Mouse (Mus musculus): ENCODE data around the gene Hnrnpab.
"Not testable (repeated sequence)": the region's sequence is repeated elsewhere in the genome, so short reads cannot be mapped to it uniquely, and the experiment has no call there.

Hnrnpab gene

DNA sequence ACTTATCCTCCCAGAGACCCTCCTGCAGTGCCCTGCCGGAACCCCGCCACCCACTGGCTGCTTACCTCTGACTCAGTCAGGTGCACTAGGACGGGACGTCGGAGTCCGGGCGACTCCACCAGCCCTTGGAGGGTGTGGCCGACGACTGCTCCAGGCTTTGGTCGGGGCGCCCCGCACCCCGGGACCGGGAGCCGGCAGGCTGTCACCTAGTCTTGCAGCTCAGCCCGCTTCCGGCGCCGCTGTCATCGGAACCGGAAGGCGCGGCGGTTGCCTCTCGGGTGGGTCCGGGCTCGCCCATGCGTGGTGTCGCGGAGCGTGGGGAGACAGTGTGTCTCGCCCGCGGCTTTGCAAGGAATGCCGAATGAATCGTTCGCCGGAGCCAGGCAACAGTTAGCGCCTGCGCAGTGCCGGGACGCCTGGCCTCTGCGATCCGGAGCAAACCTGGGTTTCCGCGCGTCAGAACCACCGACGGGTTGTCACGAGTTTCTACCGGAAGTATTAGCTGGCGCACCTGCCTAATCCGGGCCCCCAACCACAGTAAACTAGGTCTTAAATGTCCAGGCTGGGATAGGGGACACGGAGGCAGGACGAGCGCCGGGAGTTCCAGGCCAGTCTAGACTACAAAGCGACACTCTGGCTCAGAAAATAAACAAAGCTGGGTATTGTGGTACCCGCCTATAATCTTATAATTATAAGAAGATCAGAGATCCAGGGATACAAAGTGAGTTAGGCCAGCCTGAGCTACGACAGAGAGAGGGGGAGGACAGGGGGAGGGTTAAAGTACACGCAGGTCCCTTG, 29.1 kb upstream of the Hnrnpab start, which contains the start of gene Rmnd5b:
TSS of gene Rmnd5b (minus strand) at position 372 of the 798 bp plus-strand sequence.
- intact Hi-C loops (cut with DNase I) = no loop called here

DNA sequence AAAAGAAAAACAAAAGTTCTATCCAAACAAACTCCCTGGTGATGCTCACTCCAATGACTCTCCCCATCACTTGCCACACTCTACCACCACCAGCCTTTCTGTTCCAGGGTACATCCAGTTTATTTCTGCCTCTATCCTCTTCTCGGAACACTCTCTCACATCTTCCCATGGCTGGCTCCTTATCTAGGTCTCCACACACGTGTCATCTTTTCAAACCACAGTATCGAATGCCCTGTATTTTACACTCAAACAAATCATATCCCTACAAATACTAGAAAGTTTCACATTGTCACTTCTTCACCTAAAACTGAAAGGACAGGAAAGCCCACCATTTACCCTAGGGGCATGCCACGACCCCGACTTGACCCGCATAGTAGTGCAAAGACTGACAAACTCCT, 28.5 kb upstream of the Hnrnpab start:
- intact Hi-C loops (cut with DNase I) = no loop called here

DNA sequence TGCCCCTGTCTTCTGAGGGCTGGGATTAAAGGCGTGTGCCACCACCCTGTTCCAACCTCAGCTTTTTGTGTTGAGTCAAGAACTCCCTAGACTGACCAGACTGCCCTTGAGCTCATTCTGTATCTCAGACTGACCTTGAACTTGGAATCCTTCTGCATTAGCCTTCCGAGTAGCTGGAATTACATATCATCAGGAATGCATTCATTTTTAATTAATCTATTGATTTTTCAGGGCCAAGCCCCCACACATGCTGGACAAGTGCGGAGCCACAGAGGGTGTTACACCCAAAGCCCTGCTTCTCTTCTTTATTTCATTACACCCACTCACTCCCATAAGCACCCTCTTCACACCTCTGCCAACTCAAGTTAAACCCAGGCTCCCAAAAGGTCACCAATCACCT, 27.1 kb upstream of the Hnrnpab start:
- intact Hi-C loops (cut with DNase I) = no loop called here

DNA sequence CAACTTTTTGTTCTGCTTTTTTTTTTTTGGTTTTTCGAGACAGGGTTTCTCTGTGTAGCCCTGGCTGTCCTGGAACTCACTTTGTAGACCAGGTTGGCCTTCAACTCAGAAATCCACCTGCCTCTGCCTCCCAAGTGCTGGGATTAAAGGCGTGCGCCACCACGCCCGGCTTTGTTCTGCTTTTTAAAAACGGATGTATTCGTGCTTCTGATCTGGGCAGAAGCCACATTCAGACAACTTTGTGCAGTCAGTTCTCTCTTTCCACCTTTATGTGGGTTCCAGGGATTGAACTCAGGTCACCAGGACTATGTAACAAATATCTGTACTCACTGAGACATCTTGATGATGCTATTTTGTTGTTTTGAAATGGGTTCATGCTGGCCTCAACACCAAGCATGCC, 26.6 kb upstream of the Hnrnpab start:
- intact Hi-C loops (cut with DNase I) = not testable (repeated sequence)

DNA sequence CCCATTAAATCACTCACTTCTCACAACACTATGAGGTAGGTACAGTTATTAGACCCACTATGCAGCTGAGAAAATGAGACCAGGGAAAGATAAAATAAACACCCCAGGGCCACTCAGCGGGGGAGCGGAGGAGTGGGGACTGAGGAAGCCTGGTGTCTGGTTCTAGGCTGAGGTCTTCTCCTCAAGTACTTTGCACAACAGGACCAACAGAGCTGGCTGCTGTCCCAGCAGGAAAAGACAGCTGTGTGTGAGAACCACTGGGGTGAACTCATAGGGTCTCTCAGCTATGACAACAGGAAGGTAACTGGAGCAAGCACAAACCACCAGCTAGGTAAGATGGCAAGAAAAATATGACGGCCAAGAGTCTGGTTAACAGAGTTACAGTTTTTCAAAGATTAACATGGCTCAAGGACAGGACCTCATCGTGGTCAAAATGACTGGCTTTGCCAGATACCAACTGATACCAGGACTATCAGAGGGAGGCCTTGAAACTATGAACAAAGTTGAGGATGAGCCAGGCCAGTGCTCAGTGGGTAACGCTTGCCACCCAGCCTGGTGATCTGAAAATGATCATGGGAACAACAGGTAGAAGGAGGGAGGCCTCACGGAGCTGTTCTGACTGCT, 25.6 kb upstream of the Hnrnpab start:
- intact Hi-C loops (cut with DNase I) = no loop called here

DNA sequence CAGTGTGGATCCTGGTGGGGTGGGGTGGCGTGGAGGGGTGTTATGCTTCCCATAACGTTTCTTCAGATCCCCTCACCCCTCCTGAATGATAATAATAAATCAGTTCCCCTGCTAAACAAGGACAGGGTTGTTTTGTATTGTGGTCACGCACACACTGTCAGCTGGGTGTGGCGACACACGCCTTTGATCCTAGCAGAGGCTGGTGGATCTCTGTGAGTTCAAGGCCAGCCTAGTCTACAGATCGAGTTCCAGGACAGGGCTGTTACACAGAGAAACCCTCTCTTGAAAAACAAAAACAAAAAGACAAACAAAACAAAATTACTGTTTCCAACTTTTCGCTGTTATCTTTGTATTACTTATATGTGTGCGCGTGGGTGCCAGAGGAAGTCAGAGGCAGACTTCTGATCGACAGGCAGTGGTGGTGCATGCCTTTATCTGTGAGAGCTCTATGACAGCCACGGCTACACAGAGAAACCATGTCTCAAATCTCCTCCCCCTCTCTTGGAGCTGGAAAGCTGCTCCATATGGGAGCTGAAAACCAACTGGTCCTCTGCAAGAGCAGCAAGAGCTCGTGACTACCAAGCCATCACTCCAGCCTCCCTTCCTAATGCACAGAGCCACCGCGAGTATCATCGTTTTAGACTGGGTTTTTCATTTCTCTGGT, 23.1 kb upstream of the Hnrnpab start:
- intact Hi-C loops (cut with DNase I) = no loop called here

DNA sequence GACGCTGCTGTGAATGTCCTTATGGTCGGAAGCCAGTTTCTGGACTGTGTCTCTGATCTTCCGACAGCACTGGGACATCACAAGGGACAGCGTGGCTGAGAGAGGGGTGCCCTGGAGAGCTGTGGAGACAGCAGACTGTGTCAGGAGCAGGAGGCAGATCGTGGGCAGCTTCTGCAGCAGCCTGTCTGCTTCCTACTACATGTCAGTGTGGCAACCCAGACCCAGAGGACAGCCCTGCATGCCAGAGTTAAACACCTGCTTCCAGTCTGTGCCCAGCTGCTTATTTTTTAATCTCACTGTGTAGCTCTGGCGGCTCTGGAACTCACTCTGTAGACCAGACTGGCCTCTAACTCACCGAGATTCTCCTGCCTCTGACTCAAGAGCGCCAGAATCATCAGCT, 21.3 kb upstream of the Hnrnpab start:
- intact Hi-C loops (cut with DNase I) = no loop called here

DNA sequence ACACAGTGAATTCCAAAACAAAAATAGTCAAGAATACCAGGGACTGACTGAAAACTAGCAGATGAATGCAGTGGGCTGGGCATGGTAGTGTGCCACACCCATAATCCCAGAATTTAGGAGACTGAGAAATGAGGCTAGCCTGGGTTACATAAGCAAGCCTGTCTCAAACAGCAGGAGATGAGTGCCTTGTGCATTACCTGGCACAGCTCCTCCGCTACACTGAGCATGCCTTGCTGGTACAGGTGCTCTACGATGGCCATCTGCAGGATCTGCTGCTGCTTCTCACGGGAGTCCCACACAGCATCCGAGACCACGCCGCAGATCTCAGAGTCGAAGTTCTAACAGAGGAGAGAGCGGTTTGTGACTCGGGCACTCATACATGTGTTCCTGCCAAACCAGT, 20.8 kb upstream of the Hnrnpab start:
- intact Hi-C loops (cut with DNase I) = no loop called here

DNA sequence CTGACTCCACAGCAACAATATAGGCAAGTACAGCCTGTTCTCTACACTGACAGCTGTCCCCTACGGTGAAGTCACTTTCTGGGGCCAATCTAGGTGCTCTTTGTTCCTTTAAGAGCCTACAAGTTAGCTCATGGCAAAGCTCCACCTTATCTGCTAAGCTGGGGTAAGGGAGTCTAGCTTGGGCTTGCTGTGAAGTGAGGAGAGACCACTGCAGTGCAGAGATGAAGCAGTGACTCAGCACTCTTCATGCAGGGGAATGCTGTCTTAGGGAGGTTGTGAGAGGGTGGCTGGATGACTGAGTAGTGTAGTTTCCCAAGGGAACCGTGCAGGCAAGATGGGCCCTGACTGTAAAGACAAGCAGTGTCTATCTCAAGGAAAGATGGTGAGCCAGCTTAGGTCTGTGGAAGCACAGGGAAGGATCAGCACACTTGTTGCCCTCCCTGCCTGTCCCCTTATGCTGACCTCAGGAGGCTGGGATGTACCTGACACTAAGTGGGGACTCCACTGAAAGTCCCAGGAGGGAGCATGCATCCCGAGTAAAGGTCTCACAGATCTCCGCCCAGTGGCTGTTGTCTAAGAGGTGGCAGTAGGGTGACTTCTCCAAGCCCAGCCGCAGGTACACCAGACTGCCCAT, 18.7 kb upstream of the Hnrnpab start:
- intact Hi-C loops (cut with DNase I) = no loop called here

DNA sequence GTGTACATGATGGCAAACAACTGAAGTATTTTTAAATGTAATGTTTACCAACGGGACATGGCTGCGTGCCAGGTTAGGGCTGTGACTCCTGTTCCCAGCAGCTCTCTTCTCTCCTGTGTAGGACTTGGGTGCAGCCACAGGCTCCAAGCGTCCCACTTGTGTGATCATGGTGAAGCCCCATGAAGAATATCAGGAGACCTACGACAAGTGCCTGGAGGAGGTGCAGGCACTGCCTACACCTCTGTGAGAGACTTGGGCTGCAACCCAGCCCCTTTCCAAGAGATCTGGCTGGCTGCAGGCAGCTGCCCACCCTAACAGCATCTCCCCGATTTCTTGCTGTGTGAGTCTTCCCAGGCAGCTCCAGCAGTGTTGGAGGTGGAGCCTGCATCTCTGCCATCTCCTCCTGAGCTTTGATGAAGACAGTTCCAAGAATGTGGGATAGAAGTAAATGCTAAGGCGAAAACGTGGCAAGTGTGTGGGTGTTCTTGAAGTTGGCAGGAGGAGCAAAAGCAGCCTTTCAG, 16.4 kb upstream of the Hnrnpab start:
- intact Hi-C loops (cut with DNase I) = no loop called here

DNA sequence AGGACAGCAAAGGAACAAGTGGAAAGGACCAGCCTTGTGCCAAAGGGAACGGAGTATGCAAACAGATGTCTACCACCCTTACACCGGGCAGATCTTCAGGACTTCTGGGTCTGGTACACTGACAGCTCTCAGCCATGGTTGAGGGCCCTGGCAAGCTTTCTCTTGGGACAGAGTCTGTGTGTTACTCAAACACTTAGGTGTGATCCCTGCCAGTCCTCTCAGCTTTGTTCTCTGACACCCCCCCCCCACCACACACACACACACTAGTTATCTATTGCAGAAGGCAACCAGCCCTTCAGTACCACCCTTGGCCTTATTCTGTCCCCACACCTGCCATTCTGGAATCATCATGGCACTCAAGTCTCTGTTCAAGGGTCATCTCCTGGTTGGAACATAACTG, 15.1 kb upstream of the Hnrnpab start:
- intact Hi-C loops (cut with DNase I) = no loop called here

DNA sequence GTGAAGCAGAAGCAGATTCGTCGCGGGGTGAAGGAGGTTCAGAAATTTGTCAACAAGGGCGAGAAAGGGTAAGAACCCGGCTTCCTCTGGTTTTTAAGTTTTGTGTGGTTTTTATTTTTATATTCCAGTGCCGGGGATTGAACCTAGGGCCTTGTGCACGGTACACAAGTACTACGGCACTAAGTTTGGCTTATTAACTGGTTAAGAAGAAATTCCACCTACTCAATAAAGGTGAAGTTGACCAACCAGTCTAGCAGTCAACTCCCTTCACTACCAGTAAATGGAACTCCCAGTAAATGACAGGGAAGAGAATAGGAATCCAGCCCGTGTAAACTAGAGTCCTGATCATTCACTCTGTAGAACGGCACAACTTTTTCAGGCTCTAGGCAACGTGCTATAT, 13.4 kb upstream of the Hnrnpab start:
- intact Hi-C loops (cut with DNase I) = no loop called here

DNA sequence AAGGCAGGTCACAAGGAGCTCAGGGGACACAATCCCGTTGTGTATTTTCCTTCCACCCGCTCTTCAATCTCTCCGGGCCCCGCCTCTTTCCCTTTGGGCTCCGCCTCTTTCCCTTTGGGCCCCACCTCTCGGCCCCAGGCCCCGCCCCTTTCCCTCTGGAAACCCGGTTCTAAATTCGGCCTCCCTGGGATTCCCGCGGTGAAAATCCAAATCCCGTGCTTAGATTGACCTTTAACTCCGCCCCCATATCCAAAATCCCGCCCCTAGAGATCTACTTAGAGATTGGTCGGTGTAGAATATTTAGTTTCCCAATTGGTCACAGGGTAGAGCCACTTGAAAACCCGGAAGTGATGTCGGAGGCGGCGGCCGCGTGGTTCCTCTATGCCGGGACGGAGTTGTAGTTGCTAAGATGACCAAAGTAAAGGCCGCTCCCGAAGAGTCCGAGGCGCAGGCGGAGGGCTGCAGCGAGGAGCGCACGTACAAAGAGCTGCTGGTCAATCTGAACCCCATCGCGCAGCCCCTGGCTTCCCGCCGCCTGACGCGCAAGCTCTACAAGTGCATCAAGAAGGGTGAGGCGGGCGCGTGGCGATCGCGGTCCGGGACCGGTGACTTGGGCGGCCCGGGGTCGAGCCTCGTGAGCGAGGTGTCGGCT, 12.9 kb upstream of the Hnrnpab start, which contains the start of gene Nhp2:
TSS of gene Nhp2 (plus strand) at position 327 of the 652 bp plus-strand sequence.
- intact Hi-C loops (cut with DNase I) = loop anchor here (2.0 kb wide), 1 partner anchor 31 kb away; the partner anchor contains the start of genes D930048N14Rik and N4bp3

DNA sequence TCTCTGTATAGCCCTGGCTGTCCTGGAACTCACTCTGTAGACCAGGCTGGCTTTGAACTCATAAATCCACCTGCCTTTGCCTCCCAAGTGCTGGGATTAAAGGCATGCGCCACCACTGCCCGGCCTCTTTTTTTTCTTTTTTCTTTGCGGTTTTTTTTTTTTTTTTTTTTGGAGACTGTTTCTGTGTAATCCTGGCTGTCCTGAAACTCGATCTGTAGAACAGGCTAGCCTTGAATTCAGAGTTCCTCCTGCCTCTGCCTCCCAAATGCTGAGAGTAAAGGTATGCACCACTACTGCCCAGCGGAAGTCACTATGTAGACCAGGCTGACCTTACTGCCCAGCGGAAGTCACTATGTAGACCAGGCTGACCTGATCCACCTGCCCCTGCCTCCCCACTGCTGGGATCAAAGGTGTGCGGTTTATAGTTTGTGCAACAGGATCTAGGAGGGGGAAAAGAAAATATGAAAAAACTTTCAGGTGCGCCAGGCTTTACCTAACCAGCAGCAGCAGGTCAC, 12.3 kb upstream of the Hnrnpab start:
- intact Hi-C loops (cut with DNase I) = loop anchor here (2.0 kb wide), 1 partner anchor 32 kb away; the partner anchor contains the start of genes D930048N14Rik and N4bp3

DNA sequence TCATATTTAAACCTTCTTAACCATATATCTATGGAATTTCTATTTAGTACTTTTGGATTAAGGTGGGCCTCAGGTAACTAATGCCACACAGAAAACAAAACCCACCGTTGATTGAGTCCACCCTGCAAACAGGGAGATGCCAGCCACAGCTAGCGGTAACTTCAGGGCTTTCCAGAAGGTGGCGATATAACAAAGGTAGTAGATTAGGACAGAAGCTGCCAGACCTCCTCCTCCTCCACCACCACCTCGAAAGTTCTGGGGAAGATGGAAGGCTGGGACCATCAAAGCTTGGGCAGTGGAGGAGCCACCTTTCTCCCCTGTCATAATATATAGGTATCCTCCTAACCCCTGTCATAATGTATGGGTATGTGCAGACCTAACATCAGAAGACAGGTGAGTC, 11.0 kb upstream of the Hnrnpab start:
- intact Hi-C loops (cut with DNase I) = loop anchor here (1.0 to 2.0 kb wide), 2 partner anchors 33 to 64 kb away; partner anchors contain the start of genes D930048N14Rik and N4bp3

DNA sequence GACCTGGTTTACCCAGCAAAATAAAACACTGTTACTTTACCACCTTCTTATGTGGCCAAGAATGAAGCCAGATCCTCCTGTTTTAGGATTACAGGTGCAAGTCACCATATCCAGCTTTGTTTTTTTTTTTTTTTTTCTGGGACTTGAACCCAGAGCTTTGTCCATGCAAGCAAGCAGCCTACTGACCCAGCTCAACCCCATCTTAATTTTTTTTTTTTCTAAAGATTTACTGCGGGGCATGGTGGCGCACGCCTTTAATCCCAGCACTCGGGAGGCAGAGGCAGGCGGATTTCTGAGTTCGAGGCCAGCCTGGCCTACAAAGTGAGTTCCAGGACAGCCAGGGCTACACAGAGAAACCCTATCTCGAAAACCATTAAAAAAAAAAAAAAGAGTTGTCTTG, 9.5 kb upstream of the Hnrnpab start:
- intact Hi-C loops (cut with DNase I) = not testable (repeated sequence)

DNA sequence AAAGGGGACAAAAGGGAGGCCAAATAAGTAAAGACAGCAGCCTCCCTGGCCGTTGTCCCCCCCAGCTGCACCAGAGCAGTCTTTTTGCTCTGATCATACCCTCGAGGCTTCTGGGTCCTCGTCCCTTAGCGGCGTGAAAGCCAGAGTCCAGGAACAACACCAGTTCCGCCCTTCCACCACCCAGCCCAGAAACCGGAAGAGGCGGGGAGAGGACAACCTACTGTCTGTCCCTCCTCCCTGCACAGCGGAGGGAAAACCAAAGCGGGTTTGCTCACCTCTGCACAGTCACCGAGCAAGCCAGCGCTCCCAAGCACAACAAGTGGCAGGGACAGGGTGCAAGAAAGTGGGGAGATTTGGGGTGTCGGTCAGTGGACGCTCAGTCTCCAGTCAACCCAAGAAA, 9.0 kb upstream of the Hnrnpab start:
- intact Hi-C loops (cut with DNase I) = no loop called here

DNA sequence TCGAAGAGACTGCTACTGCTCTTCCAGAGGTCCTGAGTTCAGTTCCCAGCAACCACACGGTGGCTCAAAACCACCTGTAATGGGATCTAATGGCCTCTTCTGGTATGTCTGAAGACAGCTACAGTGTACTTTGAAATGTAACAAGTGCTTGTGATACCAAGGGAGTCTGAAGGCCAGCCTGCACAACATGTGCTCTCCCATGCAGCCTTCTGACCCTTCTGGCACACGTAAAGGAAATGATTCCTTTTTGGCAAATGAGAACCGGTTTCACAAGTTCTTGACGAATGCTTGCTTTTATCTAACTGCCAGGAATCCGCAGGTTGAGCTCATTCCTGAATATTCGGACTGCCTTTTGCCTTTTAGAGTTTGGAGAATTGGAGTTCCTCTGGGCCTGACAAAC, 8.5 kb upstream of the Hnrnpab start:
- intact Hi-C loops (cut with DNase I) = no loop called here

DNA sequence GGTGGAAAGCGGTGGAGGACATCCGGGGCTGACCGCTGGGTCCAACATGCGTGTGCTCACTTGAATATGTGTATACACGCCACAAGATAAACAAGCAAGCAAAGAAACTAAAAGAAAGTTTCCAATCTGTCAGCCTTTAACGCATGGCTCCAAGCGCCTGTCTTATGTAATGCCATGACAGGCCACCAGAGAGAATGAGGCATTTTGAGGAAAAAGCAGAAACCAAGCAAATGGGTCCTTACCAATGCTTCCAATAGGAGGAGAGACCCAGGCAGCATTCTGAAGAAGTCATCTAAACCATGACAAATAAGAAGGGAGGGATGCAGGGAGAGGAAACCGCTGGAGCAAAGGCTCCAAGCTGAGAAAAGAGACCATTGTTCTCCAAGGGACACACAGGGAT, 7.6 kb upstream of the Hnrnpab start:
- intact Hi-C loops (cut with DNase I) = no loop called here

DNA sequence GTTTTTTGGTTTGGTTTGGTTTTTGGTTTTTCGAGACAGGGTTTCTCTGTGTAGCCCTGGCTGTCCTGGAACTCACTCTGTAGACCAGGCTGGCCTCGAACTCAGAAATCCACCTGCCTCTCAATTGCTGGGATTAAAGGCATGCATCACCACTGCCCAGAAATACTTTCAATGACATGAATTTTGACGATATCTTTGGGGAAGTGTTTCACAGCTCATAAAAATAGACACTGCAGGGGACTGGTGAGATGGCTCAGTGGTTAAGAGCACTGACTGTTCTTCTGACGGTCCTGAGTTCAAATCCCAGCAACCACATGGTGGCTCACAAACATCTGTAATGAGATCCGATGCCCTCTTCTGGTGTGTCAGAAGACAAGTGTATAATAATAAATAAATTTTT, 3.3 kb upstream of the Hnrnpab start:
- intact Hi-C loops (cut with DNase I) = not testable (repeated sequence)
